Mouse (Mus musculus): ENCODE measurements at regions not wholly inside any gene's neighbourhood (a gene's known extent, or its start where the extent isn't known, plus 50 kb on each side); places are given as distances from the start of the nearest gene placed in this dataset.

GRCm38 (mm10) chr2:146802973-146803372 is 52.7 kb upstream of the Kiz start:
- TF ChIP-seq CTCF (IDR thresholded peaks at IDR 0.05) (no peak), EP300 (IDR thresholded peaks at IDR 0.05; ENCODE audit: insufficient read depth, low read depth, low read length) (no peak), POLR2A (IDR thresholded peaks at IDR 0.05; ENCODE audit: insufficient read depth, low read depth, low read length) (no peak)

Measured in heart, adult 2 months (tissue).